Mouse (Mus musculus) intestine, embryonic 15.5 days (tissue): ENCODE data around the gene Pth2. TPM values are rescaled to one million over a fixed set of nuclear protein-coding genes. Genes with fewer than 3 reads are reported as not detected.
"Not testable (repeated sequence)": the region's sequence is repeated elsewhere in the genome, so short reads cannot be mapped to it uniquely, and the experiment has no call there.

Experiments used
- ATAC-seq: fragments of 200-750 bp; cut with Nextera tagmentation; 2 replicates; pipeline ENCODE4 v1.8.0; 2017; ENCODE audit warnings: moderate TSS enrichment, moderate library complexity
- H3K27ac ChIP-seq: fragments of 300-500 bp; sonication (generic); 2 replicates; pipeline ENCODE4 v1.5.1; 2015; ENCODE audit warnings: mild to moderate bottlenecking, inconsistent platforms
- H3K27me3 ChIP-seq: fragments of 300-500 bp; sonication (generic); replicated peaks from 2 replicates; pipeline ENCODE4 v1.6.1; 2015; ENCODE audit warnings: inconsistent platforms
- H3K36me3 ChIP-seq: fragments of 300-500 bp; sonication (generic); 2 replicates; pipeline ENCODE4 v1.6.1; 2015; ENCODE audit warnings: inconsistent platforms
- H3K4me1 ChIP-seq: fragments of 300-500 bp; sonication (generic); replicated peaks from 2 replicates; pipeline ENCODE4 v1.6.1; 2015; ENCODE audit warnings: inconsistent platforms
- H3K4me2 ChIP-seq: fragments of 300-500 bp; sonication (generic); replicated peaks from 2 replicates; pipeline ENCODE4 v1.6.1; 2015; ENCODE audit warnings: mild to moderate bottlenecking, inconsistent platforms
- H3K4me3 ChIP-seq: fragments of 300-500 bp; sonication (generic); replicated peaks from 2 replicates; pipeline ENCODE4 v1.5.1; 2015; ENCODE audit warnings: inconsistent platforms
- H3K9ac ChIP-seq: fragments of 300-500 bp; sonication (generic); 2 replicates; pipeline ENCODE4 v1.6.1; 2015; ENCODE audit warnings: inconsistent platforms
- H3K9me3 ChIP-seq: fragments of 300-500 bp; sonication (generic); 2 replicates; pipeline ENCODE4 v1.6.1; 2016; ENCODE audit warnings: inconsistent platforms
- WGBS: fragments of 180-500 bp; shearing (Covaris S2); methylation state at CpG from one replicate; pipeline ENCODE4 v1.1.7; 2015; 5-methylcytosine and 5-hydroxymethylcytosine counted together
- polyA plus RNA-seq: library from polyadenylated mRNA; unstranded; fragments of >200 nt; fragmentation: Nextera tagmentation; extraction: Ambion mirVana; gene quantifications from 2 replicates; pipeline ENCODE4 v1.2.1, GENCODE M21; 2015

Gene Pth2
- polyA plus RNA-seq, 1 experiment from 2014 or later, result not detected

GRCm38 (mm10) chr7:45164833-45165232 lies 16.0 kb upstream of the Pth2 start:
- Histone ChIP-seq H3K4me1 (peaks cover 7% of the 10 kb centered on the region), H3K4me3 (no peak overlapping the region), H3K9ac (no peak overlapping the region), H3K9me3 (peaks cover 5% of the 10 kb centered on the region; the same call in 1 of the 2 replicates), H3K36me3 (no peaks in the 10 kb centered on the region; the same call in 1 of the 2 replicates), H3K27ac (no peak overlapping the region), H3K4me2 (no peak overlapping the region), H3K27me3 (peaks cover 73% of the 10 kb centered on the region)
- 64% methylated on average over 5 of the region's 5 CpGs for WGBS
- ATAC-seq, result no peak

GRCm38 (mm10) chr7:45165701-45166100 lies 15.1 kb upstream of the Pth2 start:
- WGBS, result 51% methylated on average over 11 of the region's 11 CpGs
- H3K4me1 ChIP-seq, result peaks cover 7% of the 10 kb centered on the region
- no peak overlapping the region for H3K4me2 ChIP-seq
- H3K27ac ChIP-seq, result no peak overlapping the region
- ATAC-seq, result no peak
- H3K36me3 ChIP-seq, result no peaks in the 10 kb centered on the region; the same call in 1 of the 2 replicates
- H3K27me3 ChIP-seq, result peaks cover 76% of the 10 kb centered on the region
- H3K9ac ChIP-seq, result no peak overlapping the region
- peaks cover 5% of the 10 kb centered on the region; the same call in 1 of the 2 replicates for H3K9me3 ChIP-seq
- no peak overlapping the region for H3K4me3 ChIP-seq

GRCm38 (mm10) chr7:45166950-45167401 lies 13.8 kb upstream of the Pth2 start:
- no peak overlapping the region for H3K4me2 ChIP-seq
- WGBS, result 27% methylated on average over 10 of the region's 10 CpGs
- H3K9ac ChIP-seq, result no peak overlapping the region
- H3K4me1 ChIP-seq, result peaks cover 7% of the 10 kb centered on the region
- H3K27ac ChIP-seq, result no peak overlapping the region
- ATAC-seq, result no peak
- no peaks in the 10 kb centered on the region for H3K36me3 ChIP-seq
- no peak overlapping the region for H3K4me3 ChIP-seq
- H3K27me3 ChIP-seq, result peaks cover 85% of the 10 kb centered on the region
- H3K9me3 ChIP-seq, result peaks cover 5% of the 10 kb centered on the region; the same call in 1 of the 2 replicates

- ATAC-seq, result no peak
- Histone ChIP-seq H3K4me3 (no peak overlapping the region), H3K9ac (no peak overlapping the region), H3K9me3 (peaks cover 5% of the 10 kb centered on the region; the same call in 1 of the 2 replicates), H3K27ac (no peak overlapping the region), H3K4me2 (no peak overlapping the region), H3K36me3 (no peaks in the 10 kb centered on the region), H3K27me3 (peaks cover 86% of the 10 kb centered on the region), H3K4me1 (peaks cover 7% of the 10 kb centered on the region)
- WGBS, result 4% methylated on average over 19 of the region's 19 CpGs
These were observed 12.9 kb upstream of the Pth2 start for GRCm38 (mm10) chr7:45167761-45168445.

- no peak overlapping the region for H3K4me3 ChIP-seq
- H3K9ac ChIP-seq, result no peak overlapping the region
- H3K27ac ChIP-seq, result no peak overlapping the region
- peaks cover 5% of the 10 kb centered on the region; the same call in 1 of the 2 replicates for H3K9me3 ChIP-seq
- no peaks in the 10 kb centered on the region for H3K36me3 ChIP-seq
- ATAC-seq, result no peak
- peaks cover 5% of the 10 kb centered on the region for H3K4me1 ChIP-seq
- WGBS, result 8% methylated on average over 24 of the region's 24 CpGs
- no peak overlapping the region for H3K4me2 ChIP-seq
- peaks cover 83% of the 10 kb centered on the region for H3K27me3 ChIP-seq
These were observed 12.1 kb upstream of the Pth2 start for GRCm38 (mm10) chr7:45168656-45169055.

- Histone ChIP-seq H3K9me3 (peaks cover 5% of the 10 kb centered on the region; the same call in 1 of the 2 replicates), H3K36me3 (no peaks in the 10 kb centered on the region), H3K4me3 (no peak overlapping the region), H3K27ac (no peak overlapping the region), H3K4me1 (no peaks in the 10 kb centered on the region), H3K9ac (no peak overlapping the region), H3K4me2 (no peak overlapping the region), H3K27me3 (peaks cover 82% of the 10 kb centered on the region)
- 91% methylated on average over 3 of the region's 3 CpGs for WGBS
- ATAC-seq, result no peak
These were observed 11.3 kb upstream of the Pth2 start for GRCm38 (mm10) chr7:45169495-45169894.

- ATAC-seq, result no peak
- Histone ChIP-seq H3K4me1 (peaks cover 10% of the 10 kb centered on the region; the same call in 1 of the 2 replicates), H3K4me3 (no peak overlapping the region), H3K27ac (no peak overlapping the region), H3K9me3 (peaks cover 5% of the 10 kb centered on the region; the same call in 1 of the 2 replicates), H3K36me3 (no peaks in the 10 kb centered on the region), H3K9ac (no peak overlapping the region), H3K27me3 (peaks cover 85% of the 10 kb centered on the region), H3K4me2 (no peak overlapping the region)
- 54% methylated on average over 7 of the region's 7 CpGs for WGBS
These were observed 7.8 kb upstream of the Pth2 start for GRCm38 (mm10) chr7:45172974-45173373.

- H3K9ac ChIP-seq, H3K4me1 ChIP-seq, H3K27ac ChIP-seq, ATAC-seq, H3K9me3 ChIP-seq, H3K36me3 ChIP-seq, H3K4me2 ChIP-seq, H3K4me3 ChIP-seq: not testable (repeated sequence)
- peaks cover 85% of the 10 kb centered on the region for H3K27me3 ChIP-seq
- 61% methylated on average over 1 of the region's 1 CpGs for WGBS
These were observed 7.0 kb upstream of the Pth2 start for GRCm38 (mm10) chr7:45173772-45174171.

- Histone ChIP-seq H3K27ac (no peak overlapping the region), H3K36me3 (no peaks in the 10 kb centered on the region), H3K9me3 (0 out of 2 replicates have a peak, but pooled peaks cover under 1% of the 10 kb centered on the region), H3K4me3 (peak overlapping the region; percentile 13; the same call in 1 of the 2 replicates), H3K4me1 (peaks cover 10% of the 10 kb centered on the region; the same call in 1 of the 2 replicates), H3K27me3 (peaks cover 85% of the 10 kb centered on the region), H3K4me2 (peak overlapping the region; percentile 39), H3K9ac (no peak overlapping the region)
- 5% methylated on average over 29 of the region's 29 CpGs for WGBS
- ATAC-seq, result no peak
These were observed 6.1 kb upstream of the Pth2 start for GRCm38 (mm10) chr7:45174567-45175280.

GRCm38 (mm10) chr7:45175398-45175797 lies 5.4 kb upstream of the Pth2 start:
- H3K27me3 ChIP-seq, result peaks cover 89% of the 10 kb centered on the region
- no peak for ATAC-seq
- 5% methylated on average over 13 of the region's 13 CpGs for WGBS

GRCm38 (mm10) chr7:45175929-45176328 lies 4.9 kb upstream of the Pth2 start:
- no peaks in the 10 kb centered on the region for H3K36me3 ChIP-seq
- WGBS, result 4% methylated on average over 23 of the region's 23 CpGs
- H3K9me3 ChIP-seq, result no peaks in the 10 kb centered on the region
- no peak overlapping the region for H3K9ac ChIP-seq
- ATAC-seq, result no peak
- H3K27ac ChIP-seq, result no peak overlapping the region
- H3K4me2 ChIP-seq, result peak overlapping the region; percentile 42
- H3K4me1 ChIP-seq, result peaks cover 10% of the 10 kb centered on the region; the same call in 1 of the 2 replicates
- peak overlapping the region; percentile 15; the same call in 1 of the 2 replicates for H3K4me3 ChIP-seq
- peaks cover 90% of the 10 kb centered on the region for H3K27me3 ChIP-seq

More at GRCm38 (mm10) chr7:45175398-45175797, 5.4 kb upstream of the Pth2 start:
- Histone ChIP-seq H3K27ac (no peak overlapping the region), H3K4me1 (peaks cover 10% of the 10 kb centered on the region; the same call in 1 of the 2 replicates), H3K4me2 (no peak overlapping the region), H3K9me3 (no peaks in the 10 kb centered on the region), H3K9ac (no peak overlapping the region), H3K4me3 (no peak overlapping the region), H3K36me3 (no peaks in the 10 kb centered on the region)

GRCm38 (mm10) chr7:45176356-45176755 lies 4.4 kb upstream of the Pth2 start:
- Histone ChIP-seq H3K27me3 (peaks cover 95% of the 10 kb centered on the region), H3K36me3 (no peaks in the 10 kb centered on the region), H3K4me3 (peak overlapping the region; percentile 15; the same call in 1 of the 2 replicates), H3K4me2 (peak overlapping the region; percentile 42), H3K9ac (no peak overlapping the region), H3K4me1 (peaks cover 11% of the 10 kb centered on the region), H3K27ac (no peak overlapping the region), H3K9me3 (no peaks in the 10 kb centered on the region)
- no peak for ATAC-seq
- 4% methylated on average over 31 of the region's 31 CpGs for WGBS
